Mouse (Mus musculus): ENCODE data around the gene Fgf18. TPM values are rescaled to one million over a fixed set of nuclear protein-coding genes. Genes with fewer than 3 reads are reported as not detected.
A peak's percentile ranks its signal among the peaks of the same experiment; 100 is the strongest.

Fgf18 gene
- polyA plus RNA-seq, 1 experiment: 0.52 TPM

- H3K4me1 ChIP-seq (ENCODE audit: control insufficient read depth, insufficient read depth, low read length): no peaks in the 10 kb centered on the region
- no peak overlapping the region for H3K4me3 ChIP-seq (ENCODE audit: control insufficient read depth, low read depth, low read length)
- H3K27ac ChIP-seq (ENCODE audit: control insufficient read depth, insufficient read depth, low read depth, low read length): no peak overlapping the region
- H3K27me3 ChIP-seq (ENCODE audit: control insufficient read depth, insufficient read depth, low read length): no peaks in the 10 kb centered on the region
- TF ChIP-seq CTCF (IDR thresholded peaks at IDR 0.05; ENCODE audit: control insufficient read depth, insufficient read depth, insufficient replicate concordance, low read depth, low read length) (no peak), POLR2A (IDR thresholded peaks at IDR 0.05; ENCODE audit: control insufficient read depth, low read depth, low read length) (no peak)
- no peaks in the 10 kb centered on the region for H3K36me3 ChIP-seq (ENCODE audit: control insufficient read depth, insufficient read depth, low read length)
These were observed 14.4 kb downstream of the Fgf18 start for GRCm38 (mm10) chr11:33132619-33133338.

GRCm38 (mm10) chr11:33127058-33127457, 20.1 kb downstream of the Fgf18 start:
- TF ChIP-seq CTCF (IDR thresholded peaks at IDR 0.05; ENCODE audit: control insufficient read depth, insufficient read depth, insufficient replicate concordance, low read depth, low read length) (no peak), POLR2A (IDR thresholded peaks at IDR 0.05; ENCODE audit: control insufficient read depth, low read depth, low read length) (no peak)
- Histone ChIP-seq H3K27ac (ENCODE audit: control insufficient read depth, insufficient read depth, low read depth, low read length) (no peak overlapping the region), H3K4me1 (ENCODE audit: control insufficient read depth, insufficient read depth, low read length) (no peaks in the 10 kb centered on the region; the same call in 1 of the 2 replicates)

GRCm38 (mm10) chr11:33122575-33123268, 24.5 kb downstream of the Fgf18 start:
- no peaks in the 10 kb centered on the region; the same call in 1 of the 2 replicates for H3K27me3 ChIP-seq (ENCODE audit: control insufficient read depth, insufficient read depth, low read length)
- H3K27ac ChIP-seq (ENCODE audit: control insufficient read depth, insufficient read depth, low read depth, low read length): no peak overlapping the region
- H3K36me3 ChIP-seq (ENCODE audit: control insufficient read depth, insufficient read depth, low read length): no peaks in the 10 kb centered on the region
- peak overlapping the region; percentile 52 for H3K4me3 ChIP-seq (ENCODE audit: control insufficient read depth, low read depth, low read length)
- peaks cover 1% of the 10 kb centered on the region for H3K4me1 ChIP-seq (ENCODE audit: control insufficient read depth, insufficient read depth, low read length)
- TF ChIP-seq POLR2A (IDR thresholded peaks at IDR 0.05; ENCODE audit: control insufficient read depth, low read depth, low read length) (no peak), CTCF (IDR thresholded peaks at IDR 0.05; ENCODE audit: control insufficient read depth, insufficient read depth, insufficient replicate concordance, low read depth, low read length) (no peak)

More at GRCm38 (mm10) chr11:33127058-33127457, 20.1 kb downstream of the Fgf18 start:
- H3K27me3 ChIP-seq (ENCODE audit: control insufficient read depth, insufficient read depth, low read length): no peaks in the 10 kb centered on the region; the same call in 1 of the 2 replicates
- no peak overlapping the region for H3K4me3 ChIP-seq (ENCODE audit: control insufficient read depth, low read depth, low read length)
- H3K36me3 ChIP-seq (ENCODE audit: control insufficient read depth, insufficient read depth, low read length): no peaks in the 10 kb centered on the region

- no peaks in the 10 kb centered on the region; the same call in 1 of the 2 replicates for H3K27me3 ChIP-seq (ENCODE audit: control insufficient read depth, insufficient read depth, low read length)
- peaks cover 8% of the 10 kb centered on the region for H3K4me1 ChIP-seq (ENCODE audit: control insufficient read depth, insufficient read depth, low read length)
- no peak overlapping the region for H3K27ac ChIP-seq (ENCODE audit: control insufficient read depth, insufficient read depth, low read depth, low read length)
- no peak overlapping the region for H3K4me3 ChIP-seq (ENCODE audit: control insufficient read depth, low read depth, low read length)
- TF ChIP-seq CTCF (IDR thresholded peaks at IDR 0.05; ENCODE audit: control insufficient read depth, insufficient read depth, insufficient replicate concordance, low read depth, low read length) (no peak), POLR2A (IDR thresholded peaks at IDR 0.05; ENCODE audit: control insufficient read depth, low read depth, low read length) (no peak)
- no peaks in the 10 kb centered on the region for H3K36me3 ChIP-seq (ENCODE audit: control insufficient read depth, insufficient read depth, low read length)
These were observed 27.6 kb downstream of the Fgf18 start for GRCm38 (mm10) chr11:33119556-33119955.

GRCm38 (mm10) chr11:33119116-33119515, 28.1 kb downstream of the Fgf18 start:
- TF ChIP-seq CTCF (IDR thresholded peaks at IDR 0.05; ENCODE audit: control insufficient read depth, insufficient read depth, insufficient replicate concordance, low read depth, low read length): no peak
- TF ChIP-seq POLR2A (IDR thresholded peaks at IDR 0.05; ENCODE audit: control insufficient read depth, low read depth, low read length): no peak
- Histone ChIP-seq H3K4me3 (ENCODE audit: control insufficient read depth, low read depth, low read length) (no peak overlapping the region), H3K27ac (ENCODE audit: control insufficient read depth, insufficient read depth, low read depth, low read length) (no peak overlapping the region), H3K27me3 (ENCODE audit: control insufficient read depth, insufficient read depth, low read length) (no peaks in the 10 kb centered on the region; the same call in 1 of the 2 replicates), H3K36me3 (ENCODE audit: control insufficient read depth, insufficient read depth, low read length) (no peaks in the 10 kb centered on the region), H3K4me1 (ENCODE audit: control insufficient read depth, insufficient read depth, low read length) (peaks cover 8% of the 10 kb centered on the region)

- TF ChIP-seq POLR2A (IDR thresholded peaks at IDR 0.05; ENCODE audit: control insufficient read depth, low read depth, low read length) (no peak), CTCF (IDR thresholded peaks at IDR 0.05; ENCODE audit: control insufficient read depth, insufficient read depth, insufficient replicate concordance, low read depth, low read length) (no peak)
- Histone ChIP-seq H3K4me3 (ENCODE audit: control insufficient read depth, low read depth, low read length) (no peak overlapping the region), H3K36me3 (ENCODE audit: control insufficient read depth, insufficient read depth, low read length) (no peaks in the 10 kb centered on the region)
These were observed 28.7 kb downstream of the Fgf18 start for GRCm38 (mm10) chr11:33118480-33118879.

GRCm38 (mm10) chr11:33115796-33116195, 31.4 kb downstream of the Fgf18 start:
- Histone ChIP-seq H3K4me3 (ENCODE audit: control insufficient read depth, low read depth, low read length) (no peak overlapping the region), H3K4me1 (ENCODE audit: control insufficient read depth, insufficient read depth, low read length) (peaks cover 8% of the 10 kb centered on the region), H3K27ac (ENCODE audit: control insufficient read depth, insufficient read depth, low read depth, low read length) (no peak overlapping the region), H3K27me3 (ENCODE audit: control insufficient read depth, insufficient read depth, low read length) (no peaks in the 10 kb centered on the region), H3K36me3 (ENCODE audit: control insufficient read depth, insufficient read depth, low read length) (no peaks in the 10 kb centered on the region)
- TF ChIP-seq CTCF (IDR thresholded peaks at IDR 0.05; ENCODE audit: control insufficient read depth, insufficient read depth, insufficient replicate concordance, low read depth, low read length) (no peak), POLR2A (IDR thresholded peaks at IDR 0.05; ENCODE audit: control insufficient read depth, low read depth, low read length) (no peak)

More at GRCm38 (mm10) chr11:33118480-33118879, 28.7 kb downstream of the Fgf18 start:
- Histone ChIP-seq H3K27ac (ENCODE audit: control insufficient read depth, insufficient read depth, low read depth, low read length) (no peak overlapping the region), H3K27me3 (ENCODE audit: control insufficient read depth, insufficient read depth, low read length) (no peaks in the 10 kb centered on the region; the same call in 1 of the 2 replicates), H3K4me1 (ENCODE audit: control insufficient read depth, insufficient read depth, low read length) (peaks cover 8% of the 10 kb centered on the region)

Data from testis, adult 2 months (tissue).